Mouse (Mus musculus): Measurements from ENCODE around the gene Auts2. TPM values are rescaled to one million over a fixed set of nuclear protein-coding genes. Genes with fewer than 3 reads are reported as not detected.
A peak's percentile ranks its signal among the peaks of the same experiment; 100 is the strongest.

Auts2 gene
- total and polyA plus RNA-seq, 2 experiments from 2014 or later: 6.8 to 12.1 TPM

DNA sequence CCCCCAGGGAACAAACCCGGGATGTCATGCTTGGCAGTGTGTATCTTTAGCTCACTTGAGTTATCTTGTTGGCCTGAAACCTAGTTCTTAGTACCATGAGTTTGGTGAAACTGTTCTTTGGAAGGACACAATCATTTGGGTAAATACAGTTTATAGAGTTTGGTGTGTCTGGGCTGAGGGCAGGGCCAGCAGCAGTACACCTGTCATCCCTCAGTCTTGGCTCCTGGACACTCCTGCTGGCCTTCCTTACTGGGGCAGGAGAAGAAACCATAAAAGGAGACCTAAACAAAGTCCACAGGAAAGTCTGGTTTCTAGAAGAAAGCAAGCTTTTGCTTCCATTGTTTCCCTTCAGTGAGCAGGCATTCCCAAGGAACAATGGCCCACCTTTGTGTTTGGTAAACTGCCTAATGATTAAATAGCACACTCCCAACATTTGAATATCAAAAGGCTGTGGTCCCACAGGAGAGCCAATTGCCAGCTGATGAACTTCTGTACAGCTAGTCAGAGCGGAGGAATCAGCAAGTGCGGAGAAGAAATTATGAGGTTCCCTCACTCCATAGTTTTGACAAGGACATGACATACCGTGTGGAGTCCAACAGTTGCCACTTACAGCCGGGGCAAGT, 979.4 kb downstream of the Auts2 start:
- TF ChIP-seq CTCF (IDR thresholded peaks at IDR 0.05; ENCODE audit: low read depth) (no peak), EP300 (IDR thresholded peaks at IDR 0.05; ENCODE audit: low read depth) (no peak)
- Histone ChIP-seq H3K4me1 (ENCODE audit: control insufficient read depth, insufficient read depth) (no peaks in the 10 kb centered on the region), H3K27me3 (ENCODE audit: control insufficient read depth, insufficient read depth, low read length) (no peaks in the 10 kb centered on the region), H3K9ac (replicated peaks; ENCODE audit: low read depth, low read length) (no peak overlapping the region), H3K9me3 (replicated peaks; ENCODE audit: control insufficient read depth, low read length) (no peaks in the 10 kb centered on the region), H3K4me2 (ENCODE audit: low read depth, low read length) (no peak overlapping the region), H3K4me3 (ENCODE audit: low read depth, low read length) (no peak overlapping the region), H3K27ac (ENCODE audit: low read depth) (no peak overlapping the region), H3K36me3 (replicated peaks; ENCODE audit: control insufficient read depth, insufficient read depth, low read length) (no peaks in the 10 kb centered on the region)
- DNase-seq (ENCODE audit: low spot score) (no peak), ATAC-seq (ENCODE audit: insufficient read depth, low read depth) (no peak)
- 88% methylated on average over 5 of the region's 5 CpGs for WGBS

DNA sequence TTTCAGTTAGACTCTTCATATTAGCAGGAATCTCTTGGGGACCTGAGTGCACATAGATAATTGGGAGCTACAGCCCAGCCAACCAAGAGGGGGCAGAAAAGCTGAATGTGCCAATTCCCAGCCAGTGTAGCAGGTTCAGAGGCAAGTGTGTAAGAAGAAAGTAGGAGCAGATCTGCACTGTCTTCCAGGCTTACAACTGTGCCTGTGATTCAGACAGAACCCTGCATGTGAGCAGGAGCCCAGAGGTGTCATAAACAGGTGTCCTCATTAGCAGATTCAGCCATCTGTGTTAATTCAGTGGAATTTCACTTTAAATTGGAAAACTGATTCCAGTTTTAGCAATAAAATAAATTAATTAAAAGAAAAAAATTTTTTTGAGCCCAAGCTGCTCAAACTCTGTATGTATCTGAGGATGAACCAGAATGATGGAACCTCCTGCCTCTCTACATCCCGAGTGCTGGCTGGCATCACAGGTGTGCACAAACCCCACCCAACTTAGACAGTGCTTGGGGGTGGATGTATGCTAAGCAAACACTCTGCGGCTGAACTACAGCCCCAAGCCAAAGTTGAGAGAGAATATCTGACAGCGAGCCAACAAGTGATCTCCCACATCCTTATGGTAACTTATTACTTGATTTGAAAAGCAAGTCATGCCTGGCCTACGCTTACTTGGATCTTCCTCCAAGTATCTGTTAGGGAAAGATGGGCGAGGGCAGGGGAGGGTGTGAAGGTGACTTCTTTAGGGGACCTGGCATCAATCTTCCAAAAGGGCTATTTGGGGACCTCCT, 982.2 kb downstream of the Auts2 start:
- ATAC-seq (ENCODE audit: insufficient read depth, low read depth) (no peak), DNase-seq (ENCODE audit: low spot score) (no peak)
- no peak overlapping the region for H3K4me2 ChIP-seq (ENCODE audit: low read depth, low read length)
- no peak overlapping the region for H3K4me3 ChIP-seq (ENCODE audit: low read depth, low read length)
- H3K27ac ChIP-seq (ENCODE audit: low read depth): no peak overlapping the region
- H3K4me1 ChIP-seq (ENCODE audit: control insufficient read depth, insufficient read depth): peaks cover 5% of the 10 kb centered on the region; the same call in 1 of the 2 replicates
- 84% methylated on average over 5 of the region's 5 CpGs for WGBS
- H3K9me3 ChIP-seq (replicated peaks; ENCODE audit: control insufficient read depth, low read length): no peaks in the 10 kb centered on the region
- no peak overlapping the region for H3K9ac ChIP-seq (replicated peaks; ENCODE audit: low read depth, low read length)
- H3K36me3 ChIP-seq (replicated peaks; ENCODE audit: control insufficient read depth, insufficient read depth, low read length): no peaks in the 10 kb centered on the region
- H3K27me3 ChIP-seq (ENCODE audit: control insufficient read depth, insufficient read depth, low read length): no peaks in the 10 kb centered on the region
- no peak for TF ChIP-seq EP300 (IDR thresholded peaks at IDR 0.05; ENCODE audit: low read depth)
- TF ChIP-seq CTCF (IDR thresholded peaks at IDR 0.05; ENCODE audit: low read depth): no peak

- H3K4me1 ChIP-seq (ENCODE audit: control insufficient read depth, insufficient read depth): peaks cover 5% of the 10 kb centered on the region; the same call in 1 of the 2 replicates
- no peaks in the 10 kb centered on the region for H3K36me3 ChIP-seq (replicated peaks; ENCODE audit: control insufficient read depth, insufficient read depth, low read length)
- H3K9ac ChIP-seq (replicated peaks; ENCODE audit: low read depth, low read length): 0 out of 2 replicates have a peak overlapping the region, but pooled peaks have one; percentile 6
- H3K27me3 ChIP-seq (ENCODE audit: control insufficient read depth, insufficient read depth, low read length): no peaks in the 10 kb centered on the region
- H3K4me3 ChIP-seq (ENCODE audit: low read depth, low read length): no peak overlapping the region
- H3K27ac ChIP-seq (ENCODE audit: low read depth): peak overlapping the region; percentile 73
- WGBS: 22% methylated on average over 8 of the region's 8 CpGs
- no peak for TF ChIP-seq CTCF (IDR thresholded peaks at IDR 0.05; ENCODE audit: low read depth)
- TF ChIP-seq EP300 (IDR thresholded peaks at IDR 0.05; ENCODE audit: low read depth): peak; percentile 68; the same call in 1 of the 2 replicates
- DNase-seq (ENCODE audit: low spot score): peak; percentile 58
- H3K4me2 ChIP-seq (ENCODE audit: low read depth, low read length): no peak overlapping the region
- ATAC-seq (ENCODE audit: insufficient read depth, low read depth): peak; percentile 94
- no peaks in the 10 kb centered on the region for H3K9me3 ChIP-seq (replicated peaks; ENCODE audit: control insufficient read depth, low read length)
These were observed 984.6 kb downstream of the Auts2 start for GRCm38 (mm10) chr5:131558403-131559174.

GRCm38 (mm10) chr5:131557591-131558385, 985.4 kb downstream of the Auts2 start:
- no peaks in the 10 kb centered on the region for H3K27me3 ChIP-seq (ENCODE audit: control insufficient read depth, insufficient read depth, low read length)

More at GRCm38 (mm10) chr5:131557591-131558385, 985.4 kb downstream of the Auts2 start:
- no peak overlapping the region for H3K4me3 ChIP-seq (ENCODE audit: low read depth, low read length)
- no peak overlapping the region for H3K4me2 ChIP-seq (ENCODE audit: low read depth, low read length)
- WGBS: 63% methylated on average over 14 of the region's 14 CpGs
- peak overlapping the region; percentile 73 for H3K27ac ChIP-seq (ENCODE audit: low read depth)
- H3K4me1 ChIP-seq (ENCODE audit: control insufficient read depth, insufficient read depth): peaks cover 5% of the 10 kb centered on the region; the same call in 1 of the 2 replicates
- H3K36me3 ChIP-seq (replicated peaks; ENCODE audit: control insufficient read depth, insufficient read depth, low read length): no peaks in the 10 kb centered on the region
- H3K9me3 ChIP-seq (replicated peaks; ENCODE audit: control insufficient read depth, low read length): no peaks in the 10 kb centered on the region
- TF ChIP-seq CTCF (IDR thresholded peaks at IDR 0.05; ENCODE audit: low read depth): no peak
- no peak for TF ChIP-seq EP300 (IDR thresholded peaks at IDR 0.05; ENCODE audit: low read depth)
- peak; percentile 74 for ATAC-seq (ENCODE audit: insufficient read depth, low read depth)
- H3K9ac ChIP-seq (replicated peaks; ENCODE audit: low read depth, low read length): 0 out of 2 replicates have a peak overlapping the region, but pooled peaks have one; percentile 6
- DNase-seq (ENCODE audit: low spot score): peak; percentile 31
